Mouse (Mus musculus): ENCODE results near the gene Slc37a3. TPM values are rescaled to one million over a fixed set of nuclear protein-coding genes. Genes with fewer than 3 reads are reported as not detected.

Gene Slc37a3
- polyA plus RNA-seq, 1 experiment from 2014 or later, result 10.3 TPM

Other genes with a start within 250 kb of the Slc37a3 start
- gene Kdm7a, start 170.9 kb downstream of the Slc37a3 start, polyA plus RNA-seq (2016; fragmentation: Nextera tagmentation; extraction: Ambion mirVana), result 13.8 and 15.6 TPM in 2 replicates
- gene Rab19, start 3.5 kb upstream of the Slc37a3 start, polyA plus RNA-seq (2016; fragmentation: Nextera tagmentation; extraction: Ambion mirVana), result 0.11 and 0.27 TPM in 2 replicates
- 160 and 163 TPM in 2 replicates for gene Mkrn1, start 42.8 kb upstream of the Slc37a3 start, polyA plus RNA-seq (2016; fragmentation: Nextera tagmentation; extraction: Ambion mirVana)
- gene Dennd2a, start 180.2 kb upstream of the Slc37a3 start, polyA plus RNA-seq (2016; fragmentation: Nextera tagmentation; extraction: Ambion mirVana), result 4.6 and 5.0 TPM in 2 replicates
- gene Adck2, start 196.2 kb upstream of the Slc37a3 start, polyA plus RNA-seq (2016; fragmentation: Nextera tagmentation; extraction: Ambion mirVana), result 11.9 and 13.1 TPM in 2 replicates
- 0.89 and 1.5 TPM in 2 replicates for gene Gm42420, start 208.1 kb upstream of the Slc37a3 start, polyA plus RNA-seq (2016; fragmentation: Nextera tagmentation; extraction: Ambion mirVana)
- gene Ndufb2, start 214.9 kb upstream of the Slc37a3 start, polyA plus RNA-seq (2016; fragmentation: Nextera tagmentation; extraction: Ambion mirVana), result 252 and 269 TPM in 2 replicates